Mouse (Mus musculus): ENCODE measurements around the gene Timm10.

GRCm38 (mm10) chr2:84788316-84788715, 38.5 kb upstream of the Timm10 start:
- TF ChIP-seq CTCF (IDR thresholded peaks at IDR 0.05; ENCODE audit: low read depth) (no peak), EP300 (IDR thresholded peaks at IDR 0.05; ENCODE audit: low read depth) (no peak)
